Mouse (Mus musculus): Measurements from ENCODE around the gene Tgfbr3.

DNA sequence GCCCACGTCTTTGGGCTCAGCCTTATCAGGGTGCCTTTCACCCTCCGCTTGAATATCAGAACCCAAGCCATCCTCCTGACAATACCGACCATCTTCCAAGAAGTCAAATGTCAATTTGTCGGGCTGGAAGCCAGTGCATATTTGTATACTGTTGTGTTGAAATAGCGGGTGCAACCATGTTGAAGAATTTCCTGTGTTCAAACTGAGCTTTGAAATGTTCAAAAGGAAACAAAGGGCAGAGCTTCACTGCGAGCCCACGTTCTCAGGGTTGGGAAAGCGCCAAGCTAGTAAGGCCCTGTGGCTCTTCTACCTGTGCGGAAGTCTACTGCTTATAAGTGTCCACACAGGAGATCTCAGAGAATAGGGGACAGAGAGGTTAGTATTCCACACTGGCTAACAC is 66.4 kb downstream of the Tgfbr3 start:
- no peak for TF ChIP-seq POLR2A (IDR thresholded peaks at IDR 0.05; ENCODE audit: insufficient read depth, low read depth, low read length)
- TF ChIP-seq CTCF (IDR thresholded peaks at IDR 0.05; ENCODE audit: insufficient read depth, low read depth, low read length): no peak

Data from olfactory bulb, adult 2 months (tissue).